Mouse (Mus musculus): Measurements from ENCODE around the gene Cdc34.

DNA sequence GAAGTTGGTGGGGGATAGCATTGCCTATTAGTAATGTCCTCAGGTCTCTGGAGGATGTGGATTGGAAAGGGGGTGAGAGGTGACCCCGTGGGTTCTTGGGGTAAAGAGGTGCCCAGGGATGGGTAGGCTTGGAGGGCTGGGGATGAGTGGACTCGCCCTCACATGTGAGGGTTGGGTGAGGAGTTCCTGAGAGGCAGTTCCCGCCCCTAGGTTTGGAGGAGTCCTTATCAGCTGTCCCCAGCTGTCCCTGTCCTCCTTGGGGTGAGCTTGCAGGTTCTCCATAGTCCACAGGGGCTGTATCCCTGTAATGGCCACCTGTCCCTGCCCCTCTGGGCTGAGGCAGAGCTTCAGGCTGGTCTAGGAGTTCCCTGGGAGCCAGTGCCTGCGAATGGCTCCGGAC lies 24.0 kb downstream of the Cdc34 start:
- TF ChIP-seq POLR2A (IDR thresholded peaks at IDR 0.05; ENCODE audit: extremely low read depth, insufficient read depth, low read length) = no peak
- TF ChIP-seq CTCF (IDR thresholded peaks at IDR 0.05; ENCODE audit: extremely low read depth, insufficient read depth, low read length) = no peak

All from cortical plate, adult 2 months (tissue).